Mouse (Mus musculus): ENCODE measurements around the gene Map1lc3b.
A peak's percentile ranks its signal among the peaks of the same experiment; 100 is the strongest.

- 0 out of 2 replicates have a peak, but pooled peaks have one; percentile 7 for TF ChIP-seq CTCF (IDR thresholded peaks at IDR 0.05; ENCODE audit: insufficient read depth, low read length)
- TF ChIP-seq POLR2A (IDR thresholded peaks at IDR 0.05; ENCODE audit: borderline replicate concordance, extremely low read depth, low read depth, low read length) = no peak
These were observed 16.9 kb upstream of the Map1lc3b start for GRCm38 (mm10) chr8:121573275-121573674.
